Mouse (Mus musculus): ENCODE data around the gene Slc17a7.

GRCm38 (mm10) chr7:45163735-45164490 lies at the start of gene Slc17a7:
- TF ChIP-seq CTCF (IDR thresholded peaks at IDR 0.05; ENCODE audit: low read depth) (no peak), EP300 (optimal IDR thresholded peaks at IDR 0.05) (no peak)

Measured in stomach, postnatal 0 days (tissue).